Mouse (Mus musculus): Measurements from ENCODE around the gene 9330182L06Rik. TPM values are rescaled to one million over a fixed set of nuclear protein-coding genes. Genes with fewer than 3 reads are reported as not detected.

9330182L06Rik gene
- polyA plus RNA-seq (2012; rRNA removed), result 15.2 and 15.6 TPM in 2 replicates

DNA sequence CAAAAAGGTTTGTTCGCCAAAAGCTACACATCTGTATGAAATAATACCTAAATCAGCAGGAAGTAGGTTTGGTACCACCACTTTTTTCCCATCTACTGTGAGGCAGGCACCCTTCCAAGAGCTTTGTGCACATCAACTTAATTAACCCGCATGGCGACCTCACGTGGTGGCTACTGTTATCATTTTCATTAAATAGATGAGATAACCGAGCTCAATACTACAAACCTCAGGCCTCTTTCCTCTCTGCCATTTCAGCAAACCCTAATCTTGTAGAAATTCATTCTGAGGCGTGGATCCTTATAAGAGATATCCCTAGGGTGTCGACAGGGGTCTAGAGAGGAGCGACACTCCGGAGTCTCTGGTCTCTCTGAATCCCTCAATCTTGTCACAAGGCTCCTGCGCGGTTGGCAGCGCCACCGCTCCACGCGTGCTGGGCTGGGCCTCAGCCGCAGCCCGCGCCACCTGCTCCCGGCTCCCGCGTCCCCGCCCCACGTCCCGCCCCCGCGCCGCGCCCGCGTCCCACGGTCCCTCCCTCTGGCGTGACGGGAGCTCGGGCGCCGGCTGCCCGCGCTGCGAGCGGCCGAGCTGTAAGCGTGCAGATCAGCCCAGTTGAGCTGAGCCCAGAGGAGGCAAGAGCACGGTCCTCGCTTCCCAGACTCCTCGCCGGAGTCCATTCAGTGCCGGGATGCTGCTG lies at the start of gene 9330182L06Rik:
Gene 9330182L06Rik (plus strand): TSS at position 533 of the 694 bp plus-strand sequence.
- DNase-seq (ENCODE audit: extremely low spot score in 1 of 2, low spot score in 1 of 2), result peak; percentile 32 to 78

DNA sequence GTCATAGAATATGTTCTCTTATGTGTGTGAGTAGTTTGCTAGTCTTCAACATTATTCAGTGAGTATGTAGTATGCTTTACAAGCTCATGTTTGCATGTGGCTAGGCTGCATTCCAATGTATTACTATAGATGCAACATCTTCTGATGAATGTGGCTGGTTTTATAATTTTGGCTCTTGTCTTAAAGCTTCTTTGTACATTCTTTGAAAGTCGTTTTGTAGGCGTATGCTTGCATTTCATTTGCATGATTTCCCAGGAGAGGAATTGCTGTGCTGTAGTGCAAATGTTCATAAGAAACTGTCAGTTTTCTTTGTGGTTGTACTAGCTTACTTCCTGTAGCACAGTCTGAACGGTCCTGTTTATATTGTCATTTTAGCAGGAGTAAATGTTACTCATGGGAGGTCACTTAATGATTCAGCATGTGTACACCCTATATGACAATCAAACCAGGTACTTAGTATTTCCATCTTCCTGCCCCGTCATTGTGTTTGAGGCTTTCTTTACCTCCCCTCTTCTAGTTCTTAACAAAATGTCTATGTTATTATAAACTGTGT lies 38.4 kb upstream of the 9330182L06Rik start:
- DNase-seq (ENCODE audit: extremely low spot score in 1 of 2, low spot score in 1 of 2), result peak; percentile 3 to 31

DNA sequence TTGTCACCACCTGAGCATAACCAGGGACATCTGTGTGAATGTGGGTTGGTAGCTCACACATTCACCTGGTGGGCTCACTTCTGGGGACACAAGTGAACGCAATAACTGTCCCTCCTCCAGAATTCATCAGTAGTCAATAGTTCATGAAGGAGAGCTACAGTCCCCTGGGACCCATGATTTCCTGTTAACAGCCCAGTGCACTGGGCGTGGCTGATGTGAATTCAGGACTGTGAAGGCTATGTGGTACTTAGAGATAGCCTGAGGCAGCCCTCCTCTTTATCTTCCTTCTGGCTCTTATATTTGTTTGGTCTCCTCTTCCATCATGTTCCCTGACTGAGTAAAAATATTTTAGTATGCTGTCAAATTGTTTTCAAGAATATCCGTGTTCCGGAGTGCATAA lies 1.6 kb upstream of the 9330182L06Rik start:
- no peak for DNase-seq (ENCODE audit: extremely low spot score in 1 of 2, low spot score in 1 of 2)

DNA sequence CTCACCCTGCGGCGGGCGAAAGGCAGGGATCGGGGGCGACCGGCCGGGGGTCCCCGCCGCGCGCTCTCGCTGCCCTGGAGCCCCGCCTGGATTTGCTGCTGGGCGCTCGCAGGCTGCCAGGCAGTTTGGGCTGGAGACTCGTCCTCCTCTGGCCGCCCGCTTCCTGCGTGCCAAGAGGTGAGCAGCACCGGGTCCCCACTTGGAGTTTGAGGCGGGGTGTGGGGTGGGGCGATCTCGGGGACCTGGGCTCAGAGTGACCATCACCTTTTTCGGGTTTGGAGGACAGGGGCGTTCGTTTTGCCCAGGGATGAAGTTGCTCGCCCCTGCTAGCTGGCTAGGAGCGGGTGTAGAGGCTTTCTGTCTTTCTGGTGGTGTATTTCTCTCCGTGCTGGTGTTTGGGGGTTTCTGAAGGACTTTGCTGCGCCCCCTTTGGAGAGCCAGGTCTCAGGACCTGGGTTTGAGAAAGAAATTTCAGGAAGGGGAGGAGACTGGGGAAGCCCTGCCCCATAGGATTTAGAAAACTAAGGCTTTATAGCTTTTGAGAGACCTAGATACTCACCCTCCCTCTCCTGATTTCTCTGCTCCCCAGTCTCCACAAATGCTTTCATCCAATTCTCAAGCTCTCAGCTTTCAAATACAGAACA lies 484 bp downstream of the 9330182L06Rik start:
- peak in 1 of 2 experiments; percentile 33 for DNase-seq (ENCODE audit: extremely low spot score in 1 of 2, low spot score in 1 of 2)

DNA sequence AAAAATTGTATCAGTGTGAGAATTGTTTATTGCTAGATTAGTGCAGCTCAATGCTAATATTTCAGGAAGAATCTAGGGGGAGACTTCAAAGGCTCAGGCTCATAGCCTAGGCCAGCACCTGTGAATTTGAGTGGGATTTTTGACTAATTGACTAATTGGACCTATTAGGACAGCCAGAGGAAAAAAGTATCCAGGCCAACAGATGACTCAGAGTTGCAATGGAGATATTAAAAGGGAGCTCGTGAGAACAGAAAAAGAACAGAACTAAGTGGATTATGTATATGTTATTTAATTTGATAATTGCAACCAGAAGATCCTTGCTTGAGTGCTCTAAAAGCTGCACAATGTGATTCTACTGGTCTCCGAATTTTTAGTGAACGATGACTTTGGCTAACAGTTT lies 3.7 kb downstream of the 9330182L06Rik start:
- no peak for DNase-seq (ENCODE audit: extremely low spot score in 1 of 2, low spot score in 1 of 2)

DNA sequence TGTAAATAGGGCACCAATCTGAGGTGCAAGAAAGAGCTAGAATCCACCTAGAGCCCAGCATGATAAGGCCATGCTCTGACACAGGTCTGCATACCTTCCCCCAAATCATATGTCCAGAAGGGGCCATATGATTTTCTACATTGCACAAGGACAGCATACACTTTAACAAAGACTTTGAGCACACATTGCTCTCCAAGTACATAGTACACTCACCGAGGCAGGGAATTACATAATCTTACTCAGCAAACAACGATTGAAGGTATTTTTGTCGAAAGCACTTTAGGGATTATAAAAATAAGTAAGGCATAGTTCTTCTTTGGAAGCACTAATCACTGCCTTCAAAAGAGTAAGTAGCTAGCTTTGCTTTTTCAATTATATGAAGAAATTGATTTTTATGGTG lies 7.1 kb downstream of the 9330182L06Rik start:
- peak in 1 of 2 experiments; percentile 10 for DNase-seq (ENCODE audit: extremely low spot score in 1 of 2, low spot score in 1 of 2)

DNA sequence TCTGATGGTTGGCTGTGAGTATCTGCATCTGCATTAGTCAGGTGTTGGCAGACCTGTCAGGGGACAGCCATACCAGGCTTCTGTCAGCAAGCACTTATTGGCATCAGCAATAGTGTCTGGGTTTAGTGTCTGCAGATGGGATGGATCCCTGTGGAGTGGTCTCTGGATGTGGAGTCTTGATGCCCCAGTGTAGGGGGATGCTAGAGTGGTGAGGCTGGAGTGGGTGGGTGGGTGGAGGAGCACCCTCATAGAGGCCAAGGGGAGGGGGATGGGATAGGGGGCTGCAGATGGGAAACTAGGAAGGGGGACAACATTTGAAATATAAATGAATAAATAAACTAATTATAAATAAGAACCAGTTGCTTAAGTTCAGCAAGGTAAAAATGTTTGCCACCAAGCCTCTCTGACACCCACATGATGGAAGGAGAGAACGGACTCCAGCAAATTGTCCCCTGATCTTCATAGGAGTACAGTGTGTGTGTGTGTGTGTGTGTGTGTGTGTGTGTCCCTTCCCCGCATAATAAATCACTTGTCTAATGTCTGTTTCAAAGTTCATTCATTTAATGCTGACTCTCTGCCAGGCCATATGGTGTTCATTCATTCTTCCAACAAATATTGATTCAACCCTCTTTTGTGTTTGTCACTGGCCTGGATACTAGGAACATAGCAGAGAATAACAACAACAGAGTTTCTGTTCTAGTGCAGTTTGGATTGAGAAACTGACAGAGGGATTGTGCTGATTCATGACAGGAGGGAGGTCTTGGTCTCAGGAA lies 30.0 kb downstream of the 9330182L06Rik start:
- DNase-seq (ENCODE audit: extremely low spot score in 1 of 2, low spot score in 1 of 2), result peak in 1 of 2 experiments; percentile 9

DNA sequence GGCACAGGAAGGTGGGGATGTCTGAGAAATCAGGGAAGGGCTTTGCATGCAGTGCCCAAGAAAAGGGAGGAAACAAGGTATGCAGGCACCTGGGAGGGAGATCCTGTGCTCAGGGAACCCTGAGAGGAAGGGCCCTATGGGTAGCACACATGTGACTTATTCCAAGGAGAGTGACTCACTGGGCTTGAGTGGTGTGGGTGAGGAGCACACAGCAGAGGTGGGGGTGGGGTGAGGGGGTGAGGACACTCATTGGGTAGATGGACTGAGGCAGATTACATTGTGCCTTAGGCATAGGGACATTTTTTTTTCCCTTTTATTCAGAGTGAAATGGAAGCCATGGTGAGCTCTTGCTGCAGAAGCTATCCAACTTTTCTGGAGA lies 30.6 kb downstream of the 9330182L06Rik start:
- DNase-seq (ENCODE audit: extremely low spot score in 1 of 2, low spot score in 1 of 2), result no peak

DNA sequence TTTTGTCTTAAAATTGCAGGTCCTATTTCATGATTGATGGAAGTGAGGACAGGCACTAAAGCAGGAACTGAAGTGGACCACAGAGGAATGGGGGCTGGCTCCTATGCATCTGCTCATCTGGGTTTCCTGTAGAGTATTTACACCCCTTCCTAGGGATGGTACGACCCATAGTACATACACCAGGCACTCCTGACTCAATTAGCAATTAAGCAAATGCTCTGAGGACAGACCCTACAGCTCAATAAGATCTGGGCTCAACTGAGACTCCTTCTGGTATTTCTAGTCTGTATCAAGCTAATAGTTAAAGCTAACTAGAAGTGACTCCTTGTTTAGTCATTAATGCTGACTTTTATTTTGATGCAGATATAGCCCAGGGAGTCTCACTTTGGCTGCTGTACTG lies 60.9 kb downstream of the 9330182L06Rik start:
- no peak for DNase-seq (ENCODE audit: extremely low spot score in 1 of 2, low spot score in 1 of 2)

DNA sequence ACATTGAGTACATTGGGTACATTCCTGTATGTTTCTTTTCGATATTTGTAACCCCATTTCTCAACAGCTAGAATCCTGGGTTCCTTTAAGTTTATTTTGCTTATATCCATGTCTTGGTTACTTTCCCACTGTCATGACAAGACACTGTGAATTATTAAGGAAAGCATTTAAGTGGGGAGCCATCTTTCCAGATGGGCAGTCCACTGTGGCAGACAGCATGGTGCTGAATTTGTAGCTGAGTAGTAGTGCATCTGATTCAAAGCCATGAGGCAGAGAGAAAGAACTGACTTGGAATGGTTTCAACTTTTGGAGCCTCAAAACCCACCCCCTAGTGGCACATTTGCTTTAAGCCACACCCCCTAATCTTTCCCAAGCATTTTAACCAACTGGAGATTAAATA lies 61.6 kb downstream of the 9330182L06Rik start:
- DNase-seq (ENCODE audit: extremely low spot score in 1 of 2, low spot score in 1 of 2), result no peak

DNA sequence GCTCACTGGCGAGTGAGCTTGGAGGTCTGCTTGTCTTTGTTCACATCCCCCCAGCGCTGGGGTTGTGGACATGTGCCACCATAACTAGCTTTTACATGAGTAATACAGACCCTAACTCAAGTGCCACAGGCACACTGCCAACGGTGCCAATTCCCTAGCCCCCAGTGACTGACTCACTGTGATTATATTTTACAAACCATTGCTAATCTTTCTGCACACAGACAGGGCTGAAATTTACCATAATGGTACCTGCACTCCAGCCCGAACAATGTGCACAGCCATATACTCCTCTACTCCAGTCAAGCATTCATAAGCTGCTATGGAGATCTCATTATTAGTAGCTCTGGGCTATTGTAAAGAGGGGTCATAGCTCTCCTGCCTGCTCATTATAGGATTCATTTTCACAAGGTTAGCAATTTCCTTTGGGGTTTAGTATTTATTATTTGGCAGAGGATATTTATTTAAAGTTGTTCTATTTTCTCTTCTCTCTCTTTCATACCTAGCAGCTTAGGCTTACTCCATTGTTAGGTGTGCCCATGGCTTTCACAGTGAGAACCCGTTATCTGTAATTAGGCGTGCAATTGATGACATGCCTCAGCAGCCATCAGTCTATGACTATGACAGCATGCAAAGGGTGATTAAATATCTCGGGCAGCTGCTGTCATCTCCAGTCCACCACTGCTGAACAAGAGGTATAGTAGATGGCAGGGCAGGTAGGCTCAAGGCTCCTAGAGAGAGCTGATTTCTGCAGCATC lies 73.0 kb downstream of the 9330182L06Rik start:
- no peak for DNase-seq (ENCODE audit: extremely low spot score in 1 of 2, low spot score in 1 of 2)

DNA sequence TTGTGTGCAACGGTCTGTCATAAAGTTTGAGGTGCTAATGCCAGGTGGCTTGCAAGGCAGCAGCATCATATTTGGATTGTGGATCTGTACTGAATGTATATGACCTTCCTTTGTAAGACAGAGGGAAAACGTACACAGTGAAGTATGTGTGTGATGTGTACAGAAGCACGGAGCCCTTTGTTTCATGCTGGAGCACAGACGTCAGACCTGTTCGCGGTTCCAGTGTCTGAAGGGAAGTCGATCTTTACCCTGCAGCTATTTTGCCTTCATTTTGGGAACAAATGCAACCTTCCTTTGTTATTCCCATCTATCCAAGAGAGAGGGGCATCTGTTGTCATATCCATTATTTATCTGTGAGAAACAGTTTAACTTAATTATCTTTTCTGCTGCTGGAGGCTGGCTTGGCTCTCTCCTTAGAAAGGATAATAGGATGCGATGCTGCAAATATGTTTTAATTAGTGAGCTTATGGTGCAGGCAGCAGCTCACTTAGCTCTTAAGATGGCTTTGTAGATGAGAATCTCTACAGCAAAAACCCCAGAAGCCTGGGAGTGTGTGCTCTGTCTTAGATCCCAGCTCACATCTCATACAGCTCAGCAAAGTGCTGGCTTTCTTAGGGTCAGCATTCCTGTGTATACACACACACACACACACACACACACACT lies 73.7 kb downstream of the 9330182L06Rik start:
- no peak for DNase-seq (ENCODE audit: extremely low spot score in 1 of 2, low spot score in 1 of 2)

DNA sequence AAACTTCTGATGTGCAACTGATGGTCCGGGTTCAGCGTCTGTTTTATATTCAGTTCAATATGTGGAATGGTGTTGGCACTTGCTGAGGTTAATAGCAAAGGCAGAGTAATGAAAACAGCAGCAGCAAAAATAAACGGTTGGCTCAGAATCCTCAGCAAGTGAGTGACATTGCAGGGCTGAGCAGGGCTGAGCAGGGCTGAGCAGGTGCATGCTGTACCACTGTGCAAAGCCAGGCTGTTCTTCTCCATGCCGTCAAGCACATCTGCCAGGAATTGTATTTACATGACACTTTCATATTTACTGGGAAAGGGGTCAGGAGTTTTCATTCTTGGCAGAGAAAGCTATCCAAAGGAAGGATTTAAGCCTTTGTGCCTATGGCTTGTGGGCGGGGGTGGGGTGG lies 78.7 kb downstream of the 9330182L06Rik start:
- DNase-seq (ENCODE audit: extremely low spot score in 1 of 2, low spot score in 1 of 2), result no peak

DNA sequence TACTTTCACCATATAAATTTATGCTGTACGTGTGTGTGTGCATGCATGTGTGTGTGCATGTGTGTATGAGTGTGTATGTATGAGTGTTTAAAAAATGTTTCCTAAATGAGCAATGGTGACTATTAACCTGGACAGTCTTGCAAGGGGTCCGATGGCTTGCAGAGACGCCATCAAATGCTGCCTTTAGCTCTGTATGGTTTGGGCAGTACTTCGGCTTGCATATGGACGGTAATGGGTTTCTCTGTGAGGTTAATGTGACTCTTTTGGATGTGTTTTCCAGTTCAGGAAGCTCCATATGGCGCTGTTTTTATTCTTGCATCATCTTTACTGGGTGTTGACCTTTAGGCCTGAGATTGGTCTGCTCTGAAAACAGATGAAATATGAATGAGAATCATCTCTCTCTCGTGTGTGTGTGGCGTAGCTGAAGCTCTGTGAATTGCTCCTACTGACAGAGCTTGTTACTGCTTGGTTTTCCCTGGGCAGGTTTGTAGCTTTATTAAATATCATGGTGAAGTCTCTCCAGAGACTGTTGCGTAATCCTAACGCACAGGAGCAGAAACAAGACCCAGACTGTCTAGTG lies 79.2 kb downstream of the 9330182L06Rik start:
- DNase-seq (ENCODE audit: extremely low spot score in 1 of 2, low spot score in 1 of 2), result no peak

DNA sequence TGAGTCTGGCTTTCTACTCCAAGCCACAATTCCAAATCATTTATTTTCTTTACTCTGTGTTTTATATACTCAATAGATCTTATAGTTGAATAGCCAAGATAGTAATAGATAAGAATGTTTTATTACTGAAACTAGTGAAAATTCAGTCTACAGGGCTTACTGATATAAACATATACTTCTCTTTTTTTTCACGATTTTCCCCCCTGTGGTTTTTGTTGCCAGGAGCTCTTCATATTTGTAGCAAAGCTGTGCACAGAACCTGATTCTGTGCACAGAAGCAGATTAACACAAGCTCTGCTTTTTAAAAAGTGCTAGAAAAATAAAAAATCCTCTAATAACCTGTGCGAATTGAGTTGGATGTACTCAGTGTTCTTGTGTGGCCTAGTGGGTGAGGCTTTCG lies 79.7 kb downstream of the 9330182L06Rik start:
- DNase-seq (ENCODE audit: extremely low spot score in 1 of 2, low spot score in 1 of 2), result no peak

DNA sequence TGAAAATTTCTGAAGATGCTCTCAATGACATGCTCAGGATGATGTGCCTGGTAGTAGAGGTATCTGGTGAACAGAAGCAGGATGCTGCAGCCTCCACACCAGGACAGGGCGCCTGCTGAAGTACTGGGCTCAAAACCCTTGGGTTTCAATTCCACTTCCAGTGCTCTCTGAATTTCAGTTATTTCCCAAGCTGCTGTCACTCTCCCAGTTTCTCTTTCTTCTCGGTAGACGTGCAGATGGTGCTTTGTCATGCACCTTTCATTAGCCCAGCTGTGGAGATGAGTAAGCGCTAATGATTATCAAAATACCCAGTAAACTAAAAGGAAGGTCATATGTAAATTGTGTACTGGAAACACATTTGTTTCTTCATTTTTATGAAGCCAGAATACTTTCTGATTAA lies 80.6 kb downstream of the 9330182L06Rik start:
- no peak for DNase-seq (ENCODE audit: extremely low spot score in 1 of 2, low spot score in 1 of 2)

DNA sequence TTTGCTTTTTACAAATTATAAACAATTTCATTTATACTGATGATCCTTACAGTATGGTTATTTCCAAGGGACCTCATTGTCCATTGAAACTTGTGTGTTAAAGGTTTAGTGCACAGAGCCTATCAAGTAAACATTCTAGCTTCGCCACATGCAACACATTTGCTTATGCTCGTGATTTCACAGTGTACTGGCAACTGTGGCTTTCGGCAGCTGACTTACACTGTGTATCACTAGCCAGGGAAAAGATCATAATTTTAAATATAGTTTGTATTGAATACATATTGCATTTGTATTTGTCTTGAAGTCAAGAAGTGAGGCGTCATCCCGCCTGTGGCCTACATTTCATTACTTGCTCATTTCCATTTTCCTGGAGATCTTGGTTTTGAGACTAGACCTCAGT lies 86.2 kb downstream of the 9330182L06Rik start:
- DNase-seq (ENCODE audit: extremely low spot score in 1 of 2, low spot score in 1 of 2), result no peak

DNA sequence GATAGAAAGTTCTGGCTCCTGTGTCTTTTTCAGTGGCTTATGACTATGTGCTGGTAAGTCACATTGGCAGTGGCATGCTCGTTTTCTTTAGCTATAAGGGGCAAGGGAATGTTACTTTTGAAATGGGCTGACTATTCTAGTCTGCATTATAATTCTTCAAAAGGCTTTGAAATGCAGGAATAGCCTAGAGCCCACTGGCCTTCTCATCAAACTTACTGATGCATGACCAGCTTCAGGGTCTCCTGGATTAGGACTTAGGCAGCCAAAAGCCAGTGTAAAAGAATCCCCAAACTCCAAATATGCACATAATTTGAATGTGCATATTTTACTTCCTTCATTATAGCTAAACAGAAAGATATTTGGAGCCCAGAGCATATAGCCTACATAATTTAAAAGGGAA lies 86.7 kb downstream of the 9330182L06Rik start:
- no peak for DNase-seq (ENCODE audit: extremely low spot score in 1 of 2, low spot score in 1 of 2)

DNA sequence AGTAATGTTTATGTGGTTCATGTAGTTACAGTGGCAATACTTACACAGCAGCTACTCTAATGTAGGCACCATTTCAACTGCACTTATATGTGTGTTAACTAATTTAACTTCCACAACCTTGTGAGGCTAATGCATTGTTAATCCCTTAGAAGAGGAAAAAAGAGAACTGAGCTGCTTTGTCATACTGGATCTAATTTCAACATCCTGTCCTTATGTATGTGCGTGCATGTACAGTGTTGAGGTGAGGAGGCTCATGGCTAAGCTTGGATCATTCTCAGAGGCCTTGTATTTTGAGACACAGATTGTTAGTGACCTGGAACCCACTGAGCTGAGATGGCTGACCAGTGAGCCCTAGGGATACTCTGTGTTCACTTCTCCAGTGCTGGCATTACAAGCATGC lies 88.3 kb downstream of the 9330182L06Rik start:
- no peak for DNase-seq (ENCODE audit: extremely low spot score in 1 of 2, low spot score in 1 of 2)

DNA sequence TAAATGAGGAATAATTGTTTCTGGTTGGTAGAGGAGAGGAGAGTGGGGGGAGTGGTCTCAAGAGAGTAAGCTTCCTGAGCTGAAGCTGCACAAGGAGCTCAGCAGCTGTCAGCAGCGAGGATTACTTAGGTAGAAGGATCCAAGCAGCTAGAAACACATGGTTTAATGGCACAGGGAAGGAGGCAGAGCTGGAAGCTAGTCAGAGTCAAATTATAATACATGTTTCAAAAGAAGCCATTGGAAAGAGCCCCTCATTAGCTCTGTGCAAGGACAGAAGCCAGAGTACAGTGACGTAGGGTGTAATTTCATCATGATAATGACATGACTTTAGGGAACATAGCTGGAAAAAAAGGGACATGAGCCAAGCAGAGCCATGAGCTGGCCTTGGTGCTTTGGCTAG lies 92.2 kb downstream of the 9330182L06Rik start:
- no peak for DNase-seq (ENCODE audit: extremely low spot score in 1 of 2, low spot score in 1 of 2)

Measured in frontal cortex, adult 2 months (tissue).